Mouse (Mus musculus) right cerebral cortex, adult 18-20 months (tissue): ENCODE measurements at regions not wholly inside any gene's neighbourhood (a gene's known extent, or its start where the extent isn't known, plus 50 kb on each side); places are given as distances from the start of the nearest gene placed in this dataset.

Experiments
- DNase-seq: peaks from one replicate; pipeline ENCODE4 v3.0.0; 2022; ENCODE audit warnings: mixed read lengths

GRCm38 (mm10) chr13:31681571-31681970 lies 56.0 kb downstream of the Foxf2 start:
- no peak for DNase-seq

GRCm38 (mm10) chr13:31683311-31683710 lies 57.7 kb downstream of the Foxf2 start:
- DNase-seq, result no peak

- DNase-seq, result no peak
These were observed 62.9 kb downstream of the Foxf2 start for GRCm38 (mm10) chr13:31688531-31688930.

- peak; percentile 2 for DNase-seq
These were observed 63.7 kb downstream of the Foxf2 start for GRCm38 (mm10) chr13:31689317-31689716.

- no peak for DNase-seq
These were observed 70.1 kb downstream of the Foxf2 start for GRCm38 (mm10) chr13:31695725-31696124.

- DNase-seq, result no peak
These were observed 78.6 kb downstream of the Foxf2 start for GRCm38 (mm10) chr13:31704199-31704598.

- DNase-seq, result no peak
These were observed 79.8 kb downstream of the Foxf2 start for GRCm38 (mm10) chr13:31705406-31705805.

GRCm38 (mm10) chr13:31710681-31711080 lies 85.1 kb downstream of the Foxf2 start:
- no peak for DNase-seq

- DNase-seq, result no peak
These were observed 90.1 kb downstream of the Foxf2 start for GRCm38 (mm10) chr13:31715683-31716082.

GRCm38 (mm10) chr13:31716771-31717170 lies 89.7 kb upstream of the Foxc1 start:
- DNase-seq, result no peak

- no peak for DNase-seq
These were observed 85.7 kb upstream of the Foxc1 start for GRCm38 (mm10) chr13:31720731-31721130.

- DNase-seq, result no peak
These were observed 77.6 kb upstream of the Foxc1 start for GRCm38 (mm10) chr13:31728862-31729261.

- DNase-seq, result no peak
These were observed 60.2 kb upstream of the Foxc1 start for GRCm38 (mm10) chr13:31746276-31746675.
